Mouse (Mus musculus): Measurements from ENCODE around the gene Tmem151b. TPM values are rescaled to one million over a fixed set of nuclear protein-coding genes. Genes with fewer than 3 reads are reported as not detected.

Gene Tmem151b
- total and polyA plus RNA-seq, 3 experiments, result under 0.01 TPM; not detected in 2

DNA sequence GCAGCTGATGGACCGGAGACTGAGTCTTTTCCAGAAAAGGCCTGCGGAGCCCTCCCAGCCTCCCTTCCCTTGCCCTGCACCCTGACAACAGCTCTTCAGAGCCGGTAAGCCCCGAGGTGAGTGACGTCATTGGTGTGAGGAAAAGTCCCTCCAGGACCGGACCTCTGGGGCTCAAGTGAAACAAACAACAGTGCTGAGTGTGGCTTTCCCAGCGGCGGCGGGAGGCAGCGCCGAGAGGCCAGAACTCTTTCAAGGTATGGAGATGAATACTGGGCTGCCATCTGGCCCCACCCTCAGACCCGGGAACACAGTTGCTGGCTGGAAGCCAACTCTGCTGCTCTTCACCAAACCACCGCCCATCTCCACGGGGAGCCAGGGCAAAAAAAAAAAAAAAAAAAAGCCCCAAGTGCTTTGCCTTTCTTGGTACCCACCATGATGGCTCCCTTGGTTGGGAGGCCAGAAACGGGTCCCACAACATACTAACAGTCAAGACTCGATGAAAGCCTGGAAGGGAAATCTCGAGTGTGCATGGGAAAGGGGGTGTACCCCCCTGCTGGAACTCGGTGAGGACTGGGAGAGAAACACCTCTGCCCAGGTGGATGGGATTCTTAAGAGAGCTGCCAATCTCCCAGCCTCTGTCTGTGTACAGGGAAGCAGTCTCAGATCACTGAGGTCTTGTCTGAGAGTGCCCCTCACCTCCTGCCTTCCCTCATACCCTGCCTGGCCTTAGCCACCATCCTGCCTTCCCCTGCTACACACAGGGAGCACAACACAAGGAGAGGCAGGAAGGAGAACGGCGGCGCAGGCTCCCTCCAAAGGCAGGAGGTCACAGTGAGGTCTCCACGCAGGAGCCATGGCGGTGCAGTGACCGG lies 5.2 kb downstream of the Tmem151b start:
- TF ChIP-seq GATA1 (IDR thresholded peaks at IDR 0.05; ENCODE audit: borderline replicate concordance, low read length), result no peak
- TF ChIP-seq TAL1 (conservative IDR thresholded peaks at IDR 0.05; ENCODE audit: low read depth, low read length), result no peak
- TF ChIP-seq POLR2AphosphoS5 (IDR thresholded peaks at IDR 0.05; ENCODE audit: insufficient replicate concordance, low read depth, low read length), result no peak
- TF ChIP-seq GATA2 (IDR thresholded peaks at IDR 0.05; ENCODE audit: borderline replicate concordance, low read depth, low read length), result no peak
- no peak for TF ChIP-seq CTCF (IDR thresholded peaks at IDR 0.05; ENCODE audit: low read depth, low read length)
- peaks cover 6% of the 10 kb centered on the region; the same call in 1 of the 2 replicates for H3K9me3 ChIP-seq (replicated peaks)
- H3K4me1 ChIP-seq (ENCODE audit: insufficient read depth, low read depth, low read length), result peaks cover 2% of the 10 kb centered on the region; the same call in 1 of the 2 replicates
- DNase-seq (ENCODE audit: low spot score) (no peak), ATAC-seq (ENCODE audit: extremely low read depth, insufficient number of reproducible peaks, low FRiP score, poor library complexity, severe bottlenecking) (no peak)
- H3K36me3 ChIP-seq (replicated peaks), result no peaks in the 10 kb centered on the region
- peak overlapping the region; percentile 19 for H3K4me3 ChIP-seq (ENCODE audit: low read depth, low read length)
- H3K27me3 ChIP-seq (ENCODE audit: insufficient read depth, low read length), result peaks cover 57% of the 10 kb centered on the region

DNA sequence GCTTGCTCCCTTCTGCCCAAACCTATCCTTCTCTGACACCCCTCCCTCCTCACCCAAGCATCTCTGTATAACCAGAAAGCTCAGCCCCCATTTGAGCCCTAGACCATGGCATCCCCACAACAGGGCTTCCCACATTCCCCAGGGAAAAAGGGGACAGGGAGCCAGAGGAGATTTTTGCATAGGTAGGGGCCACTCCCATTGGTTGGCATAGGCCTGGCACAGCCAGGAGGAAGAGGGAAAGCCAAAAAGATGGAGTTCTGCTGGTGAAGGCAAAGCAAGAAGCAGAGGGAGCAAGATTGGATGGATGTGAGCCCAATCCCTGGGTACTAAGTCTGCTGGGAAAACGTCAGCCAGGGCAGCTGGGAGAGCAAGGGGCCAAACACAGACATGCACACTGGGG lies 6.4 kb downstream of the Tmem151b start:
- Histone ChIP-seq H3K9me3 (replicated peaks) (peaks cover 6% of the 10 kb centered on the region; the same call in 1 of the 2 replicates), H3K4me3 (ENCODE audit: low read depth, low read length) (no peak overlapping the region), H3K27me3 (ENCODE audit: insufficient read depth, low read length) (peaks cover 57% of the 10 kb centered on the region), H3K4me1 (ENCODE audit: insufficient read depth, low read depth, low read length) (peaks cover 2% of the 10 kb centered on the region; the same call in 1 of the 2 replicates), H3K36me3 (replicated peaks) (no peaks in the 10 kb centered on the region)
- ATAC-seq (ENCODE audit: extremely low read depth, insufficient number of reproducible peaks, low FRiP score, poor library complexity, severe bottlenecking) (no peak), DNase-seq (ENCODE audit: low spot score) (no peak)
- no peak for TF ChIP-seq TAL1 (conservative IDR thresholded peaks at IDR 0.05; ENCODE audit: low read depth, low read length)
- TF ChIP-seq POLR2AphosphoS5 (IDR thresholded peaks at IDR 0.05; ENCODE audit: insufficient replicate concordance, low read depth, low read length), result no peak
- no peak for TF ChIP-seq CTCF (IDR thresholded peaks at IDR 0.05; ENCODE audit: low read depth, low read length)
- TF ChIP-seq GATA1 (IDR thresholded peaks at IDR 0.05; ENCODE audit: borderline replicate concordance, low read length), result no peak
- TF ChIP-seq GATA2 (IDR thresholded peaks at IDR 0.05; ENCODE audit: borderline replicate concordance, low read depth, low read length), result no peak

DNA sequence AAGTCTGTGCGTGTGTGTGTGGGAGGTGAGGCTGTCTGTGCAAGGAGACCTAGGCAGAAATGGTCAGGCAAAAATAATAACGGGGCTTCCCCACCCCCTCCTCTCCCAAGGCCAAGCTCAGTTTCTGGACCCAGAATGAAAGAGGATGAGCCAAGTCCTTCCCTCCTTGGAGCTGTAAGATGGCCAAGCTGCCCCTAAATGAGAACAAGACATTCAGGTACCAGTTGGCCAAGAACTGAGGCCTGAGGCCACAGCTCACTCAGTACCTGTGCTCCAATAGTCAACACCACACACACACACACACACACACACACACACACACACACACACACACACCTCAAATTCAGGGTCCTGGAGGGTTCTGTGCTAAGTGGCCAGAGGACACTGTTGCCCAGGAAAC lies 6.8 kb downstream of the Tmem151b start:
- H3K4me3 ChIP-seq (ENCODE audit: low read depth, low read length), result no peak overlapping the region

DNA sequence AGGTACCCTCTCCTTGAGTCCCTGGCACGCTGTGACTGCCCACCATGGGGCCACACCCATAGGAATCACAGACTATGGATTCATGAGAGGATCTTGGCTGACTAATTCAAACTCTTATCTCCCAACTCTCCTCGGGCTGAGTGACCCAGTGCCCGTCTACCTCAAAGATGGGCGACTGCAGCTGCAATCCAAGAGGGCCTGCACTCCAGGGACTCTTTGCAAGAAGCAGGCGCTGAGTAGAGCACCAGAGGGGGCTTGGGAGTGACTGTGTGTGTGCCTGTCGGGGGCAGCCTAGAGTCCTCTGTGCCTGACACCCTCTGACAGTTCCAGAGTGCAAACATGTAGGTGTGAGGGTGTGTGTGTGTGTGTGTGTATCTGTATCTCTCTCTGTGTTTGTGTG lies 7.3 kb downstream of the Tmem151b start:
- H3K27me3 ChIP-seq (ENCODE audit: insufficient read depth, low read length), result peaks cover 56% of the 10 kb centered on the region
- H3K36me3 ChIP-seq (replicated peaks), result no peaks in the 10 kb centered on the region
- peaks cover 2% of the 10 kb centered on the region; the same call in 1 of the 2 replicates for H3K4me1 ChIP-seq (ENCODE audit: insufficient read depth, low read depth, low read length)
- TF ChIP-seq GATA2 (IDR thresholded peaks at IDR 0.05; ENCODE audit: borderline replicate concordance, low read depth, low read length), result no peak
- TF ChIP-seq GATA1 (IDR thresholded peaks at IDR 0.05; ENCODE audit: borderline replicate concordance, low read length), result no peak
- no peak for TF ChIP-seq POLR2AphosphoS5 (IDR thresholded peaks at IDR 0.05; ENCODE audit: insufficient replicate concordance, low read depth, low read length)
- TF ChIP-seq CTCF (IDR thresholded peaks at IDR 0.05; ENCODE audit: low read depth, low read length), result no peak
- TF ChIP-seq TAL1 (conservative IDR thresholded peaks at IDR 0.05; ENCODE audit: low read depth, low read length), result no peak
- peaks cover 6% of the 10 kb centered on the region; the same call in 1 of the 2 replicates for H3K9me3 ChIP-seq (replicated peaks)
- DNase-seq (ENCODE audit: low spot score) (no peak), ATAC-seq (ENCODE audit: extremely low read depth, insufficient number of reproducible peaks, low FRiP score, poor library complexity, severe bottlenecking) (no peak)
- H3K4me3 ChIP-seq (ENCODE audit: low read depth, low read length), result no peak overlapping the region

More for the DNA sequence above, 6.8 kb downstream of the Tmem151b start:
- peaks cover 2% of the 10 kb centered on the region; the same call in 1 of the 2 replicates for H3K4me1 ChIP-seq (ENCODE audit: insufficient read depth, low read depth, low read length)
- no peak for ATAC-seq (ENCODE audit: extremely low read depth, insufficient number of reproducible peaks, low FRiP score, poor library complexity, severe bottlenecking)
- H3K36me3 ChIP-seq (replicated peaks), result no peaks in the 10 kb centered on the region
- peaks cover 57% of the 10 kb centered on the region for H3K27me3 ChIP-seq (ENCODE audit: insufficient read depth, low read length)
- TF ChIP-seq CTCF (IDR thresholded peaks at IDR 0.05; ENCODE audit: low read depth, low read length), result no peak
- TF ChIP-seq POLR2AphosphoS5 (IDR thresholded peaks at IDR 0.05; ENCODE audit: insufficient replicate concordance, low read depth, low read length), result no peak
- TF ChIP-seq GATA1 (IDR thresholded peaks at IDR 0.05; ENCODE audit: borderline replicate concordance, low read length), result no peak
- TF ChIP-seq GATA2 (IDR thresholded peaks at IDR 0.05; ENCODE audit: borderline replicate concordance, low read depth, low read length), result no peak
- no peak for TF ChIP-seq TAL1 (conservative IDR thresholded peaks at IDR 0.05; ENCODE audit: low read depth, low read length)
- no peak for DNase-seq (ENCODE audit: low spot score)
- H3K9me3 ChIP-seq (replicated peaks), result peaks cover 6% of the 10 kb centered on the region; the same call in 1 of the 2 replicates

DNA sequence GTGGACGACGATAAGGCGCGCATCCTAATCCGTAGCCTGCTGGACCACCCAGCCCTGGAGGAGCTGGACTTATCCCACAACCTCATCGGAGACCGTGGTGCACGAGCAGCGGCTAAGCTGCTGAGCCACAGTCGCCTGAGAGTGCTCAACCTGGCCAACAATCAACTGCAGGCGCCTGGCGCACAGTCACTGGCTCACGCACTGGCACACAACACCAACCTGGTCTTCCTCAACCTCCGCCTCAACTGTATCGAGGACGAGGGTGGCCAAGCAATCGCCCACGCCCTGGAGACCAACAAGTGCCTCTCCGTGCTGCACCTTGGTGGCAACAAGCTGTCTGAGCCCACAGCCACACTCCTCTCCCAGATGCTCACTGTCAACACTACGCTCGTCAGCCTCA lies 9.8 kb downstream of the Tmem151b start:
- ATAC-seq (ENCODE audit: extremely low read depth, insufficient number of reproducible peaks, low FRiP score, poor library complexity, severe bottlenecking) (no peak), DNase-seq (ENCODE audit: low spot score) (no peak)
- peaks cover 47% of the 10 kb centered on the region for H3K27me3 ChIP-seq (ENCODE audit: insufficient read depth, low read length)
- H3K4me1 ChIP-seq (ENCODE audit: insufficient read depth, low read depth, low read length), result no peaks in the 10 kb centered on the region
- no peaks in the 10 kb centered on the region for H3K9me3 ChIP-seq (replicated peaks)
- H3K36me3 ChIP-seq (replicated peaks), result no peaks in the 10 kb centered on the region
- H3K4me3 ChIP-seq (ENCODE audit: low read depth, low read length), result no peak overlapping the region
- TF ChIP-seq CTCF (IDR thresholded peaks at IDR 0.05; ENCODE audit: low read depth, low read length) (no peak), GATA1 (IDR thresholded peaks at IDR 0.05; ENCODE audit: borderline replicate concordance, low read length) (no peak), TAL1 (conservative IDR thresholded peaks at IDR 0.05; ENCODE audit: low read depth, low read length) (no peak), GATA2 (IDR thresholded peaks at IDR 0.05; ENCODE audit: borderline replicate concordance, low read depth, low read length) (no peak), POLR2AphosphoS5 (IDR thresholded peaks at IDR 0.05; ENCODE audit: insufficient replicate concordance, low read depth, low read length) (no peak)

DNA sequence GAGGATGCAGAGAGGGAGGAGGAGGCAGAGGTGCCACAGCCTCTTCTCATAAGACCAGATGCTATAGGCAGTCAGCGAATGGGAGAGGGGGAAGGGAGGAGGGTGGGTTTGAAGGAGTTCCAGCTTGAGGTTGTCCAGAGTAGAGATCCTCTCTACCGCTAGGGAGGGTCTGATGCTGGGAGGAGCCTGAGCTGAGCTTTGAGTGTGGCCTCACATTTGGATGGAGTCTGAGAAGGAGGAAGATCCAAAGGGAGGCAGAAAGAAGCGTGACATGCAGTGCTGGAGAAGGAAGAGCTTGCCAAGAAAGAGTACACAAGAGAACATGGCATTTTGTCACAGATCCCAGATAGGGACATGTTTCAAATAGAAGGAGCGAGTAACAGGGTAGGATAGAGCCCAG lies 11.1 kb downstream of the Tmem151b start:
- no peak for TF ChIP-seq TAL1 (conservative IDR thresholded peaks at IDR 0.05; ENCODE audit: low read depth, low read length)
- no peak for TF ChIP-seq GATA2 (IDR thresholded peaks at IDR 0.05; ENCODE audit: borderline replicate concordance, low read depth, low read length)
- TF ChIP-seq POLR2AphosphoS5 (IDR thresholded peaks at IDR 0.05; ENCODE audit: insufficient replicate concordance, low read depth, low read length), result no peak
- TF ChIP-seq CTCF (IDR thresholded peaks at IDR 0.05; ENCODE audit: low read depth, low read length), result no peak
- TF ChIP-seq GATA1 (IDR thresholded peaks at IDR 0.05; ENCODE audit: borderline replicate concordance, low read length), result no peak
- no peaks in the 10 kb centered on the region for H3K36me3 ChIP-seq (replicated peaks)

More for the DNA sequence above, 11.1 kb downstream of the Tmem151b start:
- DNase-seq (ENCODE audit: low spot score) (no peak), ATAC-seq (ENCODE audit: extremely low read depth, insufficient number of reproducible peaks, low FRiP score, poor library complexity, severe bottlenecking) (no peak)
- H3K4me3 ChIP-seq (ENCODE audit: low read depth, low read length), result no peak overlapping the region
- peaks cover 37% of the 10 kb centered on the region for H3K27me3 ChIP-seq (ENCODE audit: insufficient read depth, low read length)
- H3K9me3 ChIP-seq (replicated peaks), result no peaks in the 10 kb centered on the region
- H3K4me1 ChIP-seq (ENCODE audit: insufficient read depth, low read depth, low read length), result no peaks in the 10 kb centered on the region
